Mouse (Mus musculus): ENCODE data around the gene Slc7a11.
"Not testable (repeated sequence)": the region's sequence is repeated elsewhere in the genome, so short reads cannot be mapped to it uniquely, and the experiment has no call there.

Slc7a11 gene

DNA sequence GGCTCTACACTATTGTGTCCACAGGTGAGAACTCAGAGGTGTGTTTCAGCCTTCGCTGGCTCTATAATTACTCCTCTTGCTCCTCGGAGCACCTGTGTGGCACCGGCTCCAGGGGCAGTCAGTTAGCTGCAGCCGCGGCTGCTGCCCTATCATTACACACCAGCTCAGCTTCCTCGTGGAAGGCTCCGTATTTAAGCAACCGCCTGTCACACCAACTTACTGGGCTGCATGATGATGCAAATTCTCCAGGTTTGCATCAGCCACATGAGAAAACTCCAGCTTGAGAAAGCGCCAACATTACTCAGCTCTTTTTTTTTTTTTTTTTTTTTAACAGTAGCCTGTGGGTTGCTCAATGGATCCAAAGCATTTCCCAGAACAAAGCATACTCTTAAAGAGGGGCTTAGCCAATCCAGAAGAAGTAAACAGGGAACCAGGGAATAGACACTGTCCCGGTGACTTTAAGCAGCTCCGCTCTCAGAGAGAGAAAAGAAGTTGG lies at the start of gene Slc7a11:
Gene Slc7a11 (minus strand): TSS at position 194 of the 496 bp plus-strand sequence.
- peak; percentile 18 for DNase-seq (ENCODE audit: low spot score)

GRCm38 (mm10) chr3:50491678-50492077 lies 48.3 kb upstream of the Slc7a11 start:
- DNase-seq (ENCODE audit: low spot score): no peak

DNA sequence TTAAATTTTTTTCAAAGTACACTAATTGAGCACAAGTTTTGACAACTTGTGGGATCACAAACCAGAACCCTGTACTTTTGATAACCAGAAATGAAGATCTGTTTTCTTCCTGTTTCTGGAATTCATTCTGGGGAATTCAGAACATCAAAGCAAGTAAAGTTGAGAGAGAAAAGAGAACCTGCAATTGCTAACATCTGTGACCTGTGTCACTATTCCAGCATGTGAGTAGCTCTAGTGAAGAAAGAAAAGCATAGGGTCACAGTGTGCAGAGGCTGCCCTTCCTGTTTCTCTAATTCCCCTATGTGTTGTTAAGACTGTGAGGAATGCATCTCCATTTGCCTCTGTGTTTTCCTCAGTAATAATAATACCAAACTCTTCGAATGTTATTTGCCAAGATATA lies 40.7 kb upstream of the Slc7a11 start:
- no peak for DNase-seq (ENCODE audit: low spot score)

DNA sequence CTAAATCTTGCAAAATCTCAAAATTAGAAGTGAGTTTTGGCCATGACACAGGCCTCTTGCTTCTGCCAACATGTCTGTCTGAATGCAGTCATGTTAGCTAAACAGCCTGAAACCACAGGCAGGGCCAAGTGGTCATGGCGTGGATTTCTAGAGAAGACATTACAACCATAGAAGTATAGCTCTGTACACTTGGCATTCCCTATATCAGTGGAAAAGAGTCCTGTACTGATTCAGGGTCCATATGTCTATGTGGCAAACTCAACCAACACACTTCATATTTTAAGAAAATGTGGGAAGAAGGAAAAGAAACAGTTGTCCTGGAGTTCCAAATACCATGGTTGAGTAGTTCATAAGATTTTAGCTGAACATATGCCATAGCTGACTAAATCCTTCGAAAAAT lies 18.8 kb upstream of the Slc7a11 start:
- no peak for DNase-seq (ENCODE audit: low spot score)

DNA sequence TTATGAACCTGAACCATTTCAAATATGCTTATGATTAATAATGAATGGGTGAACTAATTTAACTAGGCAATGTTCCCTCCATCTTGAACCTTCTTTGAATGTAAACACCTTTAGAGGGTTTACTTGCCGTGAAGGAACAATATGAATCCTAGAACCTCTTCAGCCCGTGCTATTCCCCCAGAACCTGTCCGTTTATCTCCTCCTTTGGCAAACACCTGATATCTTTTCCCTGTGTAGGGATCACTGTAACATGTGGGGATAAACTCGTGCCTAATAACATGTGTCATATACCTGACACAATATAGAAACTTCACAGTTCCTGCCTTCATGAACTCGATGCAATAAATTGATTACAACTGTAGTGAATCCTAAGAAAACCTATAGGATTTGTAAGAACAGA lies 13.7 kb upstream of the Slc7a11 start:
- DNase-seq (ENCODE audit: low spot score): no peak

GRCm38 (mm10) chr3:50456564-50456963 lies 13.2 kb upstream of the Slc7a11 start:
- no peak for DNase-seq (ENCODE audit: low spot score)

DNA sequence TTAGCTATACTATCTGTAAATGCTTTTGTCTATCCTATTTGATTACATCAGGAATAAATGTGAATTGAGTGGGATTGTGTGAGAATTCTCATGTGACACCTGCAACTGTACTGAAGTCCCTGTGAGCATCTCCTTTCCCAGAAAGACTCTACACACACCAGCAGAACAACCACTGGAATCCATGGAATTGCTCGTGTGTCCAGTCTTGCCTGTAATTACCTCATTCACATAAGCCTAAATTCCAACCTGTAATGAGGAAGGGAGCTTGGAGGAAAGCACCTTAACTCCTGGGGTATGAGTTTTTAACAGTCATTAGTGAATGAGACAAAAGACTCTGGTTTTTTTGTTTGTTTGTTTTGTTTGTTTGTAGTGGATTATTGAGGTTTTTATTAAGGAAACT lies 12.6 kb upstream of the Slc7a11 start:
- no peak for DNase-seq (ENCODE audit: low spot score)

DNA sequence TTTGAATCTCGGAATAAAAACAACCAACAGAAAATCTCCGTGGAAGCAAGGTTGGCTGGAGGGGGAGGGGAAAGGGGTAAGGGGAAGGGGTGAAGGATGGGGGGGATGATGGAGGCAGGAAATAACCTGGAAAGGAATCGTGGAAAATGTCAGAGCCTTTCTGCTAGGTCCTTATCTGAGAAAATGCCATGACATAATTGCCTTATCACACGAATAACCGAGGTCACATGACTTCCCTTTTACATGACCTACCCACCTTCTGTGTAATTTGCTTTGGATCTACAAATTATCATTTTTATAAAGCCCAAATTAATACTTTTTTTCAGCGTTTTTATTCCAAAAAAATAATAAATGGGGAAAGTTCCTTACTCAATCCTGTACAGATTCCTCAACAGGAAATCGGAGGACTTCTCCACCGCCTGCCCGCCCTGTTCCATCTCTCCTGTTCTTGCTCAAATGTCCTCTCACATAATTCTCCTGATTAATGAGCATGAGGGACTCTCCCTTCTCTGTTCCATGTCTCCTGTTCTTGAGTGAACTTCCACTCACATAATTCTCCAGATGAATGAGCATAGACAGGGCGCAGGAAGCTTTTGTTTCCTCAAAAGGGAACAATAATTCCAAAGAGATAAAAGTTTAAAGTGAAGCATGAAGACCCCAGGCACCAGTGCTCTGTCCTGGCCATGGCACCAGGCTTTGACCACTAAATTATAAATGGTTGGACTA lies 1.8 kb upstream of the Slc7a11 start:
- DNase-seq (ENCODE audit: low spot score): no peak

GRCm38 (mm10) chr3:50443942-50444341 lies 528 bp upstream of the Slc7a11 start:
- no peak for DNase-seq (ENCODE audit: low spot score)

GRCm38 (mm10) chr3:50442341-50443292 lies 797 bp downstream of the Slc7a11 start:
- DNase-seq (ENCODE audit: low spot score): peak; percentile 4

DNA sequence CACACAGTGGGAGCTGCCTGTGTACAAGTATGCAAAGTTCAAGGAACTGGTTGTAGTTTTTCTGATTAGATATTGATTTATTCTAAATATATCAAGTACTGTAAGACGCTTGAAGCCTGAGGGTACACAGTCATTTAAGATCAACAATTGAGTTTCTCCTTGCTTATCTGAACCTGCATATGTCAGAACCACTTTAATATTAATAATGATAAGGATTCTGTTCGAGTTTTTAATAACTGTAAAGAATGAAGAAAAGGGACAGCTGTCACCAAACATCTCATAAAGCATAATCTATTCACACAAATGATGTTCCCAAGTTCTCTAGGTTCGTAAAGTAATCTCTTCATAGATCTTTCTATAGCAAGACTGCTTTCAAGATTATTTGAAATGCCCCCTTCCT lies 2.1 kb downstream of the Slc7a11 start:
- no peak for DNase-seq (ENCODE audit: low spot score)

GRCm38 (mm10) chr3:50440409-50440808 lies 3.0 kb downstream of the Slc7a11 start:
- DNase-seq (ENCODE audit: low spot score): no peak

GRCm38 (mm10) chr3:50439429-50439828 lies 4.0 kb downstream of the Slc7a11 start:
- DNase-seq (ENCODE audit: low spot score): no peak

- DNase-seq (ENCODE audit: low spot score): no peak
Observed at GRCm38 (mm10) chr3:50438520-50439253, 4.7 kb downstream of the Slc7a11 start.

DNA sequence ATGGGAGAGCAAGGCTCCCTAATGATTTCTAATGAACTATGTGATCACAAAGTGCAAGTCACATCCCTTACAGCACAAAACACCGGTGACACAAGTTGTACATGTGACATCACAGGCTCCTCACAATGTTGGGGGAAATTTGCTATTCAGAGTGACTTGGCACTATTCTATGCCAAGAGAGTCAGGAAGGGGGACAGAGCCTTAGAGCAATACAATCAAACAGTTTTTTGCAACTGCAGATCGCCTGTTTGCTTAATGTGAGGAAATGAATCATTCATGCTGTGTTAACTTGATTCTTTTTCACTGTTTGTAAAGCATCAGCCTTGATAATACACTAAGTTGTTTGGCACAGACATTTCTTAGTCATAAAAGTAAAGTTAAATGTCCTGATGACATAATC lies 5.3 kb downstream of the Slc7a11 start:
- DNase-seq (ENCODE audit: low spot score): not testable (repeated sequence)

GRCm38 (mm10) chr3:50436409-50436808 lies 7.0 kb downstream of the Slc7a11 start:
- DNase-seq (ENCODE audit: low spot score): not testable (repeated sequence)

DNA sequence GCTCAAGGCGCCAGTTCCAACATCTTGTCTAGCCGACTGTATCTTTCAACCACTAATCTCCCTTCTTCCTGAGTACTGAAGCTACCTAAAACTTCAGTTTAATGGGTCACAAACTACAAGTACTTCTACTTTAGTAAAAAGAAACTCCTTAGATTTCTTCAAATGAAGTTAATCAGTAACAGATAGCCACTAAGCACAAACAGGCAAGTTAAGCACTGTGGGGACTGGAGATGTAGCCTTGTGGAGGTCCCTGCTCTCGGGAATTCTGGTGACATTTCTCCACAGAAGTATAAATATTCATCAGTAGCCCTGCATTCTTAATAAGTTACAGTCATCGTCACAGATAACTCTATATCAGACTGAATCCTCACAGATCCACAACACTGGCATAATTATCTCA lies 9.6 kb downstream of the Slc7a11 start:
- no peak for DNase-seq (ENCODE audit: low spot score)

DNA sequence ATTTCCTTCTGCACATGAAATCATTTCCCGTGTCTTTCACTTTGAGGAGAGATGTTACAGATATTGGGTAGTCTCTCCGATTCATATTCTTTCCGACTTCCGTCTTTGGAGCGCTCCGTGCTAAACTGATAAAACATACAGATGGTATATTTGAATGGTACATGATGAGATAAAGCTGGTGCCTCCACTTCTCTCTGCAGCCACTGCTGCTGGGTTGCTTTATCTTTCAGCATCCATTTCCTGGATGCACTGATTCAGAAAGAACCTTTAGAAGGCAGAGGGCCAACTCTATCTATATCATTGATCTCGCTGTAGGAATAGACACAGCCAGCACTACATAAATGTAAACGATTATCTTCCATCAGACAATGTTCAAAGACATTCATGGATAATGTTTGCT lies 12.6 kb downstream of the Slc7a11 start:
- no peak for DNase-seq (ENCODE audit: low spot score)

DNA sequence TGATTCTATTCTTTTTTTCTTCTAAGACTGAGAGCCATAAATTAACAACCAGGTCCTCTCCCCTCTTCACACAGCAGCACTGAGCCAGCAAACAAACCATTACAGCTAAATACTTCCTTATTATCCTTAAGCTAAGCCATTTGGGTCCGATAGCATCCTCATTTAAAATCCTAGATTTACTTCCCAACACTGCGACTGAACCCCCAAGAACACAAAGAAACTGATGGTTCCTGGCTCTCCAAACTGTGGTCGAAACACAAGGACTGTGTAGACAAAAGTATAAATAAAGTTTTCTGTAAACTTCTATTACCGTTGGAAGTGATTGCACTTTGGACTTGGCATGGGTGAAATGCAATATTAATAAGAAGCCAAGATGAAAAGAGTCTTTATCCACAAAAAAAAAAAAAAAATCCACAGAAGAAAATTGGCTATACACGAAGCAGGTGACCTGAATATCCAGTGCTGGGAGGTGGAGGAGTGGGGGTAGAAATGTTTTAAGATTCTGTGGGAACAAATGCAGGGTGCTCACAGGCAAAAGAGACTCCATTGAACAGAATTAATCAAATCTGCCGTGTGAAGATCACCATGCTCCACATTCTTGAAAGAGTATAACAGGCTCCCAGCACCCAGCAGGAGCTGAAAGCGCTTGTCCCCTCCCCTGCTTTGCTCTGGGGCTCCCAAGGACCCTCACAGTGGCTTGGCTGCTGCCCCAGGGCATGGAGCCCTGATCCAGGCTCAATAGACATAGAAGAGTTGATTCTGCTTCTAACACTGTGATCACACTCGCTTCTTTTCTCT lies 21.7 kb downstream of the Slc7a11 start:
- no peak for DNase-seq (ENCODE audit: low spot score)

GRCm38 (mm10) chr3:50419161-50419560 lies 24.3 kb downstream of the Slc7a11 start:
- DNase-seq (ENCODE audit: low spot score): no peak

- DNase-seq (ENCODE audit: low spot score): no peak
Observed at GRCm38 (mm10) chr3:50406771-50407170, 36.6 kb downstream of the Slc7a11 start.

Measured in ovary, postnatal 36 days (tissue).